Mouse (Mus musculus) left cerebral cortex, adult 2 months (tissue): ENCODE results near the gene Fbxl5. TPM values are rescaled to one million over a fixed set of nuclear protein-coding genes. Genes with fewer than 3 reads are reported as not detected.

ENCODE experiments used
- DNase-seq, 2 experiments: peaks; one replicate each; pipeline ENCODE4 v3.0.0; 2021 to 2022; ENCODE audit warnings: low spot score in 2 of 2, mixed read lengths in 1 of 2; ENCODE audit errors: extremely low spot score in 1 of 2
- H3K27ac ChIP-seq: fragments of 200-600 bp; 2 replicates; pipeline ENCODE4 v1.8.1; 2022
- H3K4me3 ChIP-seq: fragments of 200-600 bp; 2 replicates; pipeline ENCODE4 v1.8.1; 2022
- CTCF ChIP-seq: fragments of 200-600 bp; IDR thresholded peaks from 2 replicates; pipeline ENCODE4 v1.8.1; 2022; ENCODE audit warnings: antibody characterized with exemption, mild to moderate bottlenecking, moderate library complexity
- intact Hi-C: fragments of 180-260 bp; cut with DNase I; formaldehyde crosslinking; loops from one replicate; pipeline ENCODE4 v1.15.1; 2025
- long read RNA-seq, 2 experiments: library from polyadenylated mRNA; stranded (forward); transcript quantifications; one replicate each; pipeline ENCODE4 v2.0.0; 2021; ENCODE audit warnings: borderline mapping rate in 2 of 2
- total RNA-seq, 2 experiments: library from RNA; stranded (reverse); gene quantifications; 2 replicates each; pipeline ENCODE4 v1.2.3; 2021

Fbxl5 gene
- 10 to 100 TPM; 85.3 to 92.2 TPM for total RNA-seq
- long read RNA-seq, experiment 1, transcript Fbxl5-201 (11 exons, 2,858 nt): major isoform, 103 of 146 reads
- long read RNA-seq, experiment 1, partial matches to known transcripts: 28 of 146 reads
- long read RNA-seq, experiment 1, other reads (novel, unspliced or antisense): 12 of 146 reads
- long read RNA-seq, experiment 2, transcript Fbxl5-201 (11 exons, 2,858 nt): major isoform, 49 of 83 reads
- long read RNA-seq, experiment 2, transcript Fbxl5-207 (10 exons, 2,306 nt): minor isoform, 5 of 83 reads
- long read RNA-seq, experiment 2, partial matches to known transcripts: 15 of 83 reads
- long read RNA-seq, experiment 2, other reads (novel, unspliced or antisense): 13 of 83 reads

DNA sequence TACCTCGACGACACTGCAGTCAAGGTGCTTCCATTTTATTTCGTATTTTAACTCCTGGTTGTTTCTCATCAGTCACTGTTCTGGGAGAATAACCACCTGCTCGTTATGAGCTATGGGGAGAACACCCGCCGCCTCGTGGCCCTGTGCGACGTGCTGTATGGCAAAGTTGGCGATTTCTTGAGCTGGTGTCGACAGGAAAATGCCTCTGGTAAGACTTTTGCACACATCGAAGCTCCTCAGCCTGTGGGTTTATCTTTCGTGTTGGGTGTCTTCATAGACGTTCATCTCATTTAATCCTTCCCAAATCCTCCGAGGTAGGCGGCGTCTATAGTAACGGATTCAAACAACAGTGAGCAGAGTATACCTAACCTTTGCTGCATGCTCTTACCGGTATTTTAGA is at the start of gene Fbxl5:
Gene Fbxl5, minus strand, starts transcription at position 101 of the 400 bp plus-strand sequence.
- DNase-seq: no peak
- intact Hi-C loops: loop anchor here (10.0 kb wide), 1 partner anchor 147 kb away; no protein-coding TSS in a partner anchor

GRCm38 (mm10) chr5:43868711-43869600 is 47.5 kb upstream of the Fbxl5 start:
- Histone ChIP-seq H3K27ac (peak overlapping the region; percentile 63), H3K4me3 (peak overlapping the region; percentile 43)
- intact Hi-C loops: no loop called here
- peak; percentile 20 to 22 for DNase-seq
- TF ChIP-seq CTCF: no peak

More for the DNA sequence above, at the start of gene Fbxl5:
- Histone ChIP-seq H3K27ac (no peak within 1 kb of the TSS), H3K4me3 (no peak within 1 kb of the TSS)
- no peak for TF ChIP-seq CTCF

GRCm38 (mm10) chr5:43868253-43868652 is 46.8 kb upstream of the Fbxl5 start, which contains the start of gene Cd38:
TSS of gene Cd38 (plus strand) at chr5:43868553.
- no peak for DNase-seq
- TF ChIP-seq CTCF: no peak
- Histone ChIP-seq H3K4me3 (peak within 1 kb of the TSS; percentile 43), H3K27ac (peak within 1 kb of the TSS; percentile 63)
- intact Hi-C loops: no loop called here

DNA sequence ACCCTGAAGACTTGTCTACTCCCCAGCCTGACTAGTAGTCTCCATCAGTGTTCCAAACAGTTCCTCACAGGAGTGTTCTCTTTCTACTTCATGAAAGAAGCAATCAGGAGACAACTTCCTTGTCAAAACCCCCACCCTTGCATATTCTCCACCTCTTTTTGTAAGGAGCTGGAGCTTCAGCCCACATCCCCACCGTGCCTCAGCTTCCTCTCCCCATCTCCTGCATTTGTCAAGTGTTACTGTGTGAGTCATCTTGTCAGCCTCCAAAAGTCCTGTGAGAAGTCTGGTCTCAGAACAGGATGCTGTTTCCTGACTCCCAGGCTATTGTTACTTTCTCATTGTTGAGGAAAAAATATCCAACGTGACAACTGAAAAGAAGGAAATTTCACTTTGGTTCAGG is 43.9 kb upstream of the Fbxl5 start:
- Histone ChIP-seq H3K4me3 (no peak overlapping the region), H3K27ac (no peak overlapping the region)
- DNase-seq: no peak
- intact Hi-C loops: no loop called here
- no peak for TF ChIP-seq CTCF

DNA sequence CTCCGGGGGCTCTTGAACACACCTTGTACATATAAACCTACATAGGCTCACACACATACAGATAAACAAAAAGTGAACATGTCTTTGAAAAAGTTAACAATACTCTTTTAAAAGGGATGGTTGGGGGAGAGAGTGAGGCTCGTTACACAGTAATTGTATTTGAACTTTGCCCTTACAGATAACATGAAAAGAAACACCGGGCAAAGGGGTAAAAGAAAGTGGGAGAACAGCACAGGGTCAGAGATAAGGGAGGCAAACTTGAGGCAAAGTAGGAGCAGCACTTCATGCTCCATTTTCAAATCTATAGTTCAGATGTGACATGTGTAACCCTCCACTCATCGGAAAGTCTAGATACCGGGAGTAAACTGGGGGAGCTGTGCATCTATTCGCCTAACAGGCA is 42.2 kb upstream of the Fbxl5 start:
- H3K4me3 ChIP-seq: no peak overlapping the region
- TF ChIP-seq CTCF: no peak
- no peak overlapping the region for H3K27ac ChIP-seq
- DNase-seq: no peak
- intact Hi-C loops: no loop called here

DNA sequence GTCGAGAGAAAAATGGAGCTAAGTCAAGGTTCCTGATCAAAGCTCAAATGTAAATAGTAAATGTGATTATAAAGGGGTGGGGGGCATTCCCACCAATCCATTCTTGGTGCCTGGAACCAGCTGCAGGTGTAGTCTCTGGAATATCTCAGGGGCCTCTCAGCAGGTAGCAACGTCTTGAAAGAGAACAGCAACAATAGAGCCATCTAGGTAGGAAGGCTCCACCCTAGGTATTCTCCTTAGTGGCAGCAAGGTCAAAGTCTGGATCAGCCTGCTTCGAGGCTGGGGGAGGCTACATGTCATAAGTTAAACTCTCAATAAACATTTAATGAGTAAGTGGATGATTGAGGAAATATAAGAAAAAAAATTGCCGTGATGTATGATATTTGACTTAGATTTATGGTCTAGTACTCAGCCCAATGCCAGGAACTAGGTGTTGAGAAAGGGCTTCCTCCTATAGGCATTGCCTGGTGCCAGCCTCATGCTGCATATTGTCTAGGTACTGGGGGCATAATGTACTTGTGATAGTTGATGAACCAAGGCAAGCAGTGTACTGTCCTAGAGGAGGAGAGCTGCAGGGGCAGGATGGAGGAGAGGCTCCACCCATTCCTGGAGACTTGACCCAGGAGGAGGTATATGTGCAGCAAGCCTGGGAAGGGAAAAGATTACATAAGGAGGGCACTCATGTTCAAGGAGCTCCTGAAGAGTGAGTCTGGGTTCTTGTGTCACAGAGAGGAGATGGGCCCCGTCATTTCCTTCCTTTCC is 39.4 kb upstream of the Fbxl5 start:
- H3K4me3 ChIP-seq: no peak overlapping the region
- DNase-seq: no peak
- H3K27ac ChIP-seq: no peak overlapping the region
- TF ChIP-seq CTCF: no peak
- intact Hi-C loops: no loop called here

DNA sequence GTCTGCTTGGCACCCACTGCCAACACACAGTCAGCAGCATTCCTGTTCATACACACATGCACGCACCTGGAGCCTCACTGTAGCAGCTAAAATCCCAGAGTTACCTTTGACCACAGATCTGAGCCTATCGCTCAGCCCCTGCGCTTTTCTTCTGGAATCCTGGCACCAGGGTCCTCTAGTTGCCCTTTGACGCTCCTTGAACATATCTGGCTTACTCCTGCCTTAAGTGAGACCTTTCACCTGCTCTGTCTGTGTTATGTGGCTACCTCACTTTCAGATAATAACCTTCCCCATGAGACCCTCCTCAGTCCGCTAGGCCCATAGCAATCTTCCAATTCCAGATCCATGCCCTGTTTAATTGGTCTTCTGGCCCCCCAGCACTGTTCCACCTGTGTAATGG is 38.7 kb upstream of the Fbxl5 start:
- no peak overlapping the region for H3K27ac ChIP-seq
- no peak overlapping the region for H3K4me3 ChIP-seq
- no peak for TF ChIP-seq CTCF
- intact Hi-C loops: no loop called here
- no peak for DNase-seq

DNA sequence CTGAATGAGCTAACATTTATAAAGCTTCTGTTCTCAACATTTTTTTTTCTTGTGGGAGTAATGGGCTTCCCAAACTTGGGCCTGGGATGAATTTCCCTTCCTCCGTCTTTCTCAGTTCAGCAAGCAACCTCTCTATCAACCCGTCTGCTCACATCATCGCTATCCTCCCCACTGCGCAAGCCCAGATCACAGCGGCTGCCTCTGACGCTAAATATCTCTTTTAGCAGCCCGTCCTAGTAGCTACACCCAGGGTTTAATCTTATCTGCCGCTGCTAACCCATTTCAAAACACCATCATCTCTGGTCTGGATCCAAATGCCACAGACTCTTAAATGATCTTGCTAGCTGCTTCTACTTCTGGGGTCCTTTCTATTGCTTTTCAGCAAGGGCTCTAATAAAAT is 38.2 kb upstream of the Fbxl5 start:
- no peak for DNase-seq

GRCm38 (mm10) chr5:43855769-43856168 is 34.3 kb upstream of the Fbxl5 start:
- no peak for DNase-seq
- Histone ChIP-seq H3K4me3 (no peak overlapping the region), H3K27ac (no peak overlapping the region)
- no peak for TF ChIP-seq CTCF
- intact Hi-C loops: no loop called here

More for the DNA sequence above, 38.2 kb upstream of the Fbxl5 start:
- TF ChIP-seq CTCF: no peak
- H3K27ac ChIP-seq: no peak overlapping the region
- no peak overlapping the region for H3K4me3 ChIP-seq
- intact Hi-C loops: no loop called here

GRCm38 (mm10) chr5:43853868-43854488 is 32.5 kb upstream of the Fbxl5 start:
- intact Hi-C loops: no loop called here
- TF ChIP-seq CTCF: no peak
- DNase-seq: no peak
- no peak overlapping the region for H3K4me3 ChIP-seq
- no peak overlapping the region for H3K27ac ChIP-seq

GRCm38 (mm10) chr5:43853096-43853867 is 31.8 kb upstream of the Fbxl5 start:
- intact Hi-C loops: no loop called here
- no peak overlapping the region for H3K27ac ChIP-seq
- no peak for TF ChIP-seq CTCF

More at GRCm38 (mm10) chr5:43853096-43853867, 31.8 kb upstream of the Fbxl5 start:
- DNase-seq: no peak
- H3K4me3 ChIP-seq: no peak overlapping the region
